Mouse (Mus musculus) embryonic fibroblast, embryonic 13.5 days (primary cell): Measurements from ENCODE around the gene Krt13.

Experiments
- CTCF ChIP-seq: IDR thresholded peaks from 2 replicates; pipeline ENCODE4 v1.5.1; 2011; ENCODE audit warnings: mild to moderate bottlenecking, control low read depth, low read length, moderate library complexity, borderline replicate concordance; ENCODE audit not compliant: insufficient read depth
- POLR2A ChIP-seq: IDR thresholded peaks from 2 replicates; pipeline ENCODE4 v1.6.1; 2011; ENCODE audit warnings: low read depth, mild to moderate bottlenecking, control low read depth, low read length, moderate library complexity

GRCm38 (mm10) chr11:100168765-100169762 is 47.7 kb upstream of the Krt13 start:
- TF ChIP-seq CTCF (peak; percentile 92), POLR2A (no peak)
